Mouse (Mus musculus): ENCODE data around the gene Zfp950.
A peak's percentile ranks its signal among the peaks of the same experiment; 100 is the strongest.
"Not testable (repeated sequence)": the region's sequence is repeated elsewhere in the genome, so short reads cannot be mapped to it uniquely, and the experiment has no call there.

Gene Zfp950

GRCm38 (mm10) chr19:61140342-61141206 lies at the start of gene Zfp950:
Zfp950 (minus strand) TSS chr19:61140840.
- peak; percentile 86 for DNase-seq (ENCODE audit: extremely low read depth, insufficient read length, low spot score)

- not testable (repeated sequence) for DNase-seq (ENCODE audit: extremely low read depth, insufficient read length, low spot score)
Measured at GRCm38 (mm10) chr19:61183590-61183989, 43.0 kb upstream of the Zfp950 start, which contains the start of gene Gm6020. Gm6020 (plus strand) TSS chr19:61183890.

GRCm38 (mm10) chr19:61175756-61176324 lies 35.2 kb upstream of the Zfp950 start, which contains the start of gene Gm7102:
Gm7102 (minus strand) TSS chr19:61176309.
- no peak for DNase-seq (ENCODE audit: extremely low read depth, insufficient read length, low spot score)

- no peak for DNase-seq (ENCODE audit: extremely low read depth, insufficient read length, low spot score)
Measured at GRCm38 (mm10) chr19:61151701-61152420, 11.2 kb upstream of the Zfp950 start.

- DNase-seq (ENCODE audit: extremely low read depth, insufficient read length, low spot score), result no peak
Measured at GRCm38 (mm10) chr19:61151372-61151700, 10.7 kb upstream of the Zfp950 start.

- DNase-seq (ENCODE audit: extremely low read depth, insufficient read length, low spot score), result no peak
Measured at GRCm38 (mm10) chr19:61141299-61141698, 659 bp upstream of the Zfp950 start.

- DNase-seq (ENCODE audit: extremely low read depth, insufficient read length, low spot score), result no peak
Measured at GRCm38 (mm10) chr19:61138655-61139054, 2.0 kb downstream of the Zfp950 start.

GRCm38 (mm10) chr19:61131096-61131495 lies 9.5 kb downstream of the Zfp950 start:
- no peak for DNase-seq (ENCODE audit: extremely low read depth, insufficient read length, low spot score)

GRCm38 (mm10) chr19:61110184-61110583 lies 30.5 kb downstream of the Zfp950 start:
- no peak for DNase-seq (ENCODE audit: extremely low read depth, insufficient read length, low spot score)

- peak; percentile 11 for DNase-seq (ENCODE audit: extremely low read depth, insufficient read length, low spot score)
Measured at GRCm38 (mm10) chr19:61097764-61098163, 42.9 kb downstream of the Zfp950 start.

- no peak for DNase-seq (ENCODE audit: extremely low read depth, insufficient read length, low spot score)
Measured at GRCm38 (mm10) chr19:61096776-61097175, 43.9 kb downstream of the Zfp950 start.

GRCm38 (mm10) chr19:61090541-61090940 lies 50.1 kb downstream of the Zfp950 start:
- no peak for DNase-seq (ENCODE audit: extremely low read depth, insufficient read length, low spot score)

GRCm38 (mm10) chr19:61089001-61089400 lies 51.6 kb downstream of the Zfp950 start:
- no peak for DNase-seq (ENCODE audit: extremely low read depth, insufficient read length, low spot score)

GRCm38 (mm10) chr19:61087781-61088180 lies 52.9 kb downstream of the Zfp950 start:
- DNase-seq (ENCODE audit: extremely low read depth, insufficient read length, low spot score), result no peak

GRCm38 (mm10) chr19:61085217-61085616 lies 55.4 kb downstream of the Zfp950 start:
- DNase-seq (ENCODE audit: extremely low read depth, insufficient read length, low spot score), result no peak

- peak; percentile 41 for DNase-seq (ENCODE audit: extremely low read depth, insufficient read length, low spot score)
Measured at GRCm38 (mm10) chr19:61084149-61084940, 56.3 kb downstream of the Zfp950 start.

GRCm38 (mm10) chr19:61083006-61083405 lies 57.6 kb downstream of the Zfp950 start:
- DNase-seq (ENCODE audit: extremely low read depth, insufficient read length, low spot score), result no peak

GRCm38 (mm10) chr19:61080251-61080749 lies 60.3 kb downstream of the Zfp950 start:
- DNase-seq (ENCODE audit: extremely low read depth, insufficient read length, low spot score), result no peak

GRCm38 (mm10) chr19:61078622-61079021 lies 62.0 kb downstream of the Zfp950 start:
- DNase-seq (ENCODE audit: extremely low read depth, insufficient read length, low spot score), result no peak

GRCm38 (mm10) chr19:61065011-61065410 lies 75.6 kb downstream of the Zfp950 start:
- no peak for DNase-seq (ENCODE audit: extremely low read depth, insufficient read length, low spot score)
